Mouse (Mus musculus): ENCODE measurements around the gene Elp6. TPM values are rescaled to one million over a fixed set of nuclear protein-coding genes. Genes with fewer than 3 reads are reported as not detected.
A peak's percentile ranks its signal among the peaks of the same experiment; 100 is the strongest.

The Elp6 gene
- total RNA-seq, 1 experiment = 24.5 TPM

GRCm38 (mm10) chr9:110333135-110333895 is 28.3 kb downstream of the Elp6 start, which contains the start of gene Scap:
Scap (plus strand) TSS chr9:110333288.
- peak; percentile 91 for DNase-seq (ENCODE audit: low read depth, low spot score)
- Histone ChIP-seq H3K9ac (ENCODE audit: insufficient read depth, low read depth, low read length, poor library complexity, severe bottlenecking) (peak within 1 kb of the TSS; percentile 85), H3K4me3 (ENCODE audit: insufficient read depth in 1 of 2, low read depth in 1 of 2, low read length in 2 of 2, poor library complexity in 1 of 2, severe bottlenecking in 1 of 2) (peak within 1 kb of the TSS; percentile 90 to 91), H3K36me3 (ENCODE audit: control insufficient read depth, insufficient read depth, low read length, poor library complexity, severe bottlenecking) (no peaks in the 10 kb centered on the region), H3K9me3 (ENCODE audit: control insufficient read depth, insufficient read depth, low read depth, low read length) (no peaks in the 10 kb centered on the region), H3K4me1 (ENCODE audit: control insufficient read depth in 2 of 2, insufficient read depth in 2 of 2, low read length in 2 of 2, poor library complexity in 1 of 2) (peaks cover 4 to 7% of the 10 kb centered on the region in 2 experiments; a peak in 2 of 4 replicates), H3K27ac (ENCODE audit: insufficient read depth, low read depth, low read length, poor library complexity, severe bottlenecking) (no peak within 1 kb of the TSS)
- no peak for TF ChIP-seq CHD2 (IDR thresholded peaks at IDR 0.05; ENCODE audit: low read depth, low read length)
- no peak for TF ChIP-seq ZC3H11A (IDR thresholded peaks at IDR 0.05; ENCODE audit: borderline replicate concordance, low read depth, low read length)
- TF ChIP-seq HCFC1 (IDR thresholded peaks at IDR 0.05; ENCODE audit: borderline replicate concordance, insufficient read depth, low read length) = peak; percentile 54; the same call in 1 of the 2 replicates
- TF ChIP-seq ZNF384 (IDR thresholded peaks at IDR 0.05; ENCODE audit: low read depth, low read length) = no peak
- TF ChIP-seq MAFK (IDR thresholded peaks at IDR 0.05; ENCODE audit: insufficient read depth, low read depth, low read length) = no peak
- in situ Hi-C loops (cut with MboI; ENCODE audit: low sequenced_read_pairs in 2 of 2, unreplicated experiment in 2 of 2) = no loop called here

GRCm38 (mm10) chr9:110333896-110334259 is 28.9 kb downstream of the Elp6 start:
- TF ChIP-seq MAFK (IDR thresholded peaks at IDR 0.05; ENCODE audit: insufficient read depth, low read depth, low read length) (no peak), HCFC1 (IDR thresholded peaks at IDR 0.05; ENCODE audit: borderline replicate concordance, insufficient read depth, low read length) (no peak)
- DNase-seq (ENCODE audit: low read depth, low spot score) = peak; percentile 16
- H3K4me1 ChIP-seq (ENCODE audit: control insufficient read depth in 2 of 2, insufficient read depth in 2 of 2, low read length in 2 of 2, poor library complexity in 1 of 2) = peaks cover 4 to 7% of the 10 kb centered on the region in 2 experiments; a peak in 2 of 4 replicates
- peak overlapping the region; percentile 85 for H3K9ac ChIP-seq (ENCODE audit: insufficient read depth, low read depth, low read length, poor library complexity, severe bottlenecking)
- H3K9me3 ChIP-seq (ENCODE audit: control insufficient read depth, insufficient read depth, low read depth, low read length) = no peaks in the 10 kb centered on the region
- no peak overlapping the region for H3K27ac ChIP-seq (ENCODE audit: insufficient read depth, low read depth, low read length, poor library complexity, severe bottlenecking)
- peak overlapping the region; percentile 90 to 91 for H3K4me3 ChIP-seq (ENCODE audit: insufficient read depth in 1 of 2, low read depth in 1 of 2, low read length in 2 of 2, poor library complexity in 1 of 2, severe bottlenecking in 1 of 2)
- in situ Hi-C loops (cut with MboI; ENCODE audit: low sequenced_read_pairs in 2 of 2, unreplicated experiment in 2 of 2) = no loop called here
- no peaks in the 10 kb centered on the region for H3K36me3 ChIP-seq (ENCODE audit: control insufficient read depth, insufficient read depth, low read length, poor library complexity, severe bottlenecking)

- H3K4me1 ChIP-seq (ENCODE audit: control insufficient read depth in 2 of 2, insufficient read depth in 2 of 2, low read length in 2 of 2, poor library complexity in 1 of 2) = peaks cover 2 to 4% of the 10 kb centered on the region in 2 experiments; a peak in 2 of 4 replicates
- DNase-seq (ENCODE audit: low read depth, low spot score) = no peak
- in situ Hi-C loops (cut with MboI; ENCODE audit: low sequenced_read_pairs in 2 of 2, unreplicated experiment in 2 of 2) = no loop called here
- H3K9ac ChIP-seq (ENCODE audit: insufficient read depth, low read depth, low read length, poor library complexity, severe bottlenecking) = no peak overlapping the region
- H3K36me3 ChIP-seq (ENCODE audit: control insufficient read depth, insufficient read depth, low read length, poor library complexity, severe bottlenecking) = no peaks in the 10 kb centered on the region
- no peaks in the 10 kb centered on the region for H3K9me3 ChIP-seq (ENCODE audit: control insufficient read depth, insufficient read depth, low read depth, low read length)
- no peak for TF ChIP-seq HCFC1 (IDR thresholded peaks at IDR 0.05; ENCODE audit: borderline replicate concordance, insufficient read depth, low read length)
- TF ChIP-seq ZC3H11A (IDR thresholded peaks at IDR 0.05; ENCODE audit: borderline replicate concordance, low read depth, low read length) = no peak
- no peak for TF ChIP-seq CHD2 (IDR thresholded peaks at IDR 0.05; ENCODE audit: low read depth, low read length)
- TF ChIP-seq MAFK (IDR thresholded peaks at IDR 0.05; ENCODE audit: insufficient read depth, low read depth, low read length) = no peak
- TF ChIP-seq ZNF384 (IDR thresholded peaks at IDR 0.05; ENCODE audit: low read depth, low read length) = no peak
- H3K27ac ChIP-seq (ENCODE audit: insufficient read depth, low read depth, low read length, poor library complexity, severe bottlenecking) = no peak overlapping the region
- no peak overlapping the region for H3K4me3 ChIP-seq (ENCODE audit: insufficient read depth in 1 of 2, low read depth in 1 of 2, low read length in 2 of 2, poor library complexity in 1 of 2, severe bottlenecking in 1 of 2)
Observed at GRCm38 (mm10) chr9:110334849-110335248, 29.9 kb downstream of the Elp6 start.

GRCm38 (mm10) chr9:110340037-110340750 is 35.2 kb downstream of the Elp6 start:
- TF ChIP-seq ZC3H11A (IDR thresholded peaks at IDR 0.05; ENCODE audit: borderline replicate concordance, low read depth, low read length) (no peak), MAFK (IDR thresholded peaks at IDR 0.05; ENCODE audit: insufficient read depth, low read depth, low read length) (no peak)
- Histone ChIP-seq H3K4me3 (ENCODE audit: insufficient read depth in 1 of 2, low read depth in 1 of 2, low read length in 2 of 2, poor library complexity in 1 of 2, severe bottlenecking in 1 of 2) (no peak overlapping the region), H3K9ac (ENCODE audit: insufficient read depth, low read depth, low read length, poor library complexity, severe bottlenecking) (no peak overlapping the region), H3K36me3 (ENCODE audit: control insufficient read depth, insufficient read depth, low read length, poor library complexity, severe bottlenecking) (no peaks in the 10 kb centered on the region; the same call in 1 of the 2 replicates), H3K4me1 (ENCODE audit: control insufficient read depth in 2 of 2, insufficient read depth in 2 of 2, low read length in 2 of 2, poor library complexity in 1 of 2) (peaks cover 0 to 2% of the 10 kb centered on the region in 2 experiments; a peak in 2 of 4 replicates), H3K27ac (ENCODE audit: insufficient read depth, low read depth, low read length, poor library complexity, severe bottlenecking) (no peak overlapping the region), H3K9me3 (ENCODE audit: control insufficient read depth, insufficient read depth, low read depth, low read length) (no peaks in the 10 kb centered on the region)
- DNase-seq (ENCODE audit: low read depth, low spot score) = no peak
- in situ Hi-C loops (cut with MboI; ENCODE audit: low sequenced_read_pairs in 2 of 2, unreplicated experiment in 2 of 2) = no loop called here

All from ES-E14 (cell line).